Mouse (Mus musculus) cerebellum, postnatal 36 days (tissue): ENCODE measurements around the gene Rnf227.

Experiments used
- DNase-seq, 2 experiments: peaks; one replicate each; pipeline ENCODE4 v3.0.0; 2021 to 2022; ENCODE audit warnings: mixed read lengths in 2 of 2

The Rnf227 gene

GRCm38 (mm10) chr11:69331929-69332405 is 8.3 kb upstream of the Rnf227 start:
- peak; percentile 77 to 80 for DNase-seq

- no peak for DNase-seq
These were observed 7.5 kb upstream of the Rnf227 start for GRCm38 (mm10) chr11:69332713-69333253.

- no peak for DNase-seq
These were observed 6.3 kb upstream of the Rnf227 start for GRCm38 (mm10) chr11:69333922-69334321.

- DNase-seq = no peak
These were observed 5.5 kb upstream of the Rnf227 start for GRCm38 (mm10) chr11:69334796-69335195.

- no peak for DNase-seq
These were observed 6.2 kb downstream of the Rnf227 start for GRCm38 (mm10) chr11:69346441-69346840.

- DNase-seq = no peak
These were observed 16.3 kb downstream of the Rnf227 start for GRCm38 (mm10) chr11:69356544-69356943.

- DNase-seq = no peak
These were observed 17.4 kb downstream of the Rnf227 start for GRCm38 (mm10) chr11:69357690-69358089.

- no peak for DNase-seq
These were observed 21.8 kb downstream of the Rnf227 start for GRCm38 (mm10) chr11:69362021-69362420.

GRCm38 (mm10) chr11:69362479-69362878 is 22.2 kb downstream of the Rnf227 start:
- DNase-seq = no peak

- DNase-seq = no peak
These were observed 24.1 kb downstream of the Rnf227 start for GRCm38 (mm10) chr11:69364376-69364775.

- peak; percentile 82 to 89 for DNase-seq
These were observed 24.6 kb downstream of the Rnf227 start for GRCm38 (mm10) chr11:69364910-69365309.

GRCm38 (mm10) chr11:69365722-69366121 is 25.5 kb downstream of the Rnf227 start:
- no peak for DNase-seq

GRCm38 (mm10) chr11:69366157-69366854 is 26.0 kb downstream of the Rnf227 start:
- peak; percentile 72 to 80 for DNase-seq

- DNase-seq = no peak
These were observed 26.8 kb downstream of the Rnf227 start for GRCm38 (mm10) chr11:69366855-69367615.

- no peak for DNase-seq
These were observed 27.5 kb downstream of the Rnf227 start for GRCm38 (mm10) chr11:69367616-69368355.

GRCm38 (mm10) chr11:69368356-69369214 is 28.3 kb downstream of the Rnf227 start:
- DNase-seq = peak; percentile 38 to 54

- DNase-seq = no peak
These were observed 29.1 kb downstream of the Rnf227 start, which contains the start of gene Chd3 for GRCm38 (mm10) chr11:69369215-69369989. TSS of gene Chd3 (minus strand) at chr11:69369406.

GRCm38 (mm10) chr11:69369990-69370816 is 29.9 kb downstream of the Rnf227 start:
- no peak for DNase-seq

- DNase-seq = no peak
These were observed 30.6 kb downstream of the Rnf227 start for GRCm38 (mm10) chr11:69370817-69371215.

- DNase-seq = no peak
These were observed 31.3 kb downstream of the Rnf227 start for GRCm38 (mm10) chr11:69371601-69372000.
